Mouse (Mus musculus) liver, postnatal 0 days (tissue): ENCODE measurements at regions not wholly inside any gene's neighbourhood (a gene's known extent, or its start where the extent isn't known, plus 50 kb on each side); places are given as distances from the start of the nearest gene placed in this dataset.

Experiments
- CTCF ChIP-seq: sonication (generic); IDR thresholded peaks from 2 replicates; pipeline ENCODE4 v1.5.1; 2016; ENCODE audit warnings: antibody characterized with exemption, low read depth
- EP300 ChIP-seq: IDR thresholded peaks from 2 replicates; pipeline ENCODE4 v1.6.1; 2016; ENCODE audit warnings: antibody characterized with exemption, low read depth, mild to moderate bottlenecking

GRCm38 (mm10) chr3:134578759-134579158 lies 250.0 kb upstream of the Tacr3 start:
- TF ChIP-seq CTCF, result no peak
- no peak for TF ChIP-seq EP300
